Mouse (Mus musculus): ENCODE data around the gene Cd24a. TPM values are rescaled to one million over a fixed set of nuclear protein-coding genes. Genes with fewer than 3 reads are reported as not detected.

Cd24a gene
- polyA plus RNA-seq (2017; shearing (Covaris generic)), result 0.34 TPM

GRCm38 (mm10) chr10:43577997-43578331 lies at the start of gene Cd24a:
TSS of gene Cd24a (plus strand) at chr10:43578284.

GRCm38 (mm10) chr10:43540442-43541152 lies 37.5 kb upstream of the Cd24a start, which contains the start of gene 1700021F05Rik:
TSS of gene 1700021F05Rik (minus strand) at chr10:43540994.

Other genes with a start within 250 kb of the Cd24a start
- gene Bend3, start 99.5 kb upstream of the Cd24a start, polyA plus RNA-seq (2017; shearing (Covaris generic)), result 5.0 TPM
- 45.2 TPM for gene Gm9803, start 54.2 kb upstream of the Cd24a start, polyA plus RNA-seq (2017; shearing (Covaris generic))
- 11.4 TPM for gene 1700021F05Rik, start 37.3 kb upstream of the Cd24a start, polyA plus RNA-seq (2017; shearing (Covaris generic))